Mouse (Mus musculus): Measurements from ENCODE around the gene Arpc1a.
"Not testable (repeated sequence)": the region's sequence is repeated elsewhere in the genome, so short reads cannot be mapped to it uniquely, and the experiment has no call there.

The Arpc1a gene

DNA sequence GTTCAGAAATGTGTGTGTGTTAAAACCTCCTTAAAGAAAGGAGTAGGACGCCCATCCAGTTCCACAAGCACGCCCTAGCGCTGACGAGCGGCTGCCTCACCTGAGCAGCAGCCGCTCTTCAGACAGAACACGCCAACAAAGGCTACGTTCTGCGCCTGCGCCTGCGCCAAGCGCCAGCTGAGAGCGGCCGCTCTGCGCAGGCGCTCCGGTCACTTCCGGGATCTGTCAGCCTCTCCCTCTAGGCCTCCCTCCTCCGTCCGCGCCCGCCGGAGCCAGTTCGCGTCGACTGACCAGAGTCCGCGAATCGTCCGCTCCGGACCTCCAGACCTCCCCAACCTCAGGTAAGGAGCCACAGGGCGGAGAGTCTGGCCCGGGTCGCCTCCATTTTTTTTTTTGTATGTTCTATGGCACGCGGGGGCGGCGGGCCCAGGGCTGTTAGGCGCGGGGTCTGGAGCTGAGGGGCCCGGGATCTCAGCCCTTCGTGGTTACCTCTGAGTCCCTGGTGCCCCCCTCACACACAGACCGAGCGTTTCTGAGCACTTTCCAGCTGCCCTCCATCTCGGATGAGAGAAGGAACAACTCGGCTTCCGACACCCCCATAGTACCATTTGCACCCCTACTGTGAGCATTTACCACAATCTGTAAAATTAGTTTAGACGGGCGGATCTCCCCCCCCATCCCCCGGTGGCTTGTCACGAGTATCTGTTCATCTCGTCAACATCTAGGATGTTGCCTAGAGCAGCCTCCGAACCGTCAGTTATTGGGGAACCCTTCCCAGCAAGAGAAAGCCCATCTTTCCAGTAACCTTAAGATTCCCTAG lies at the start of gene Arpc1a, which contains the start of gene Kpna7:
TSS of gene Arpc1a (plus strand) at position 199 of the 820 bp plus-strand sequence.
TSS of gene Kpna7 (minus strand) at position 399 of the 820 bp plus-strand sequence.
- in situ Hi-C loops (cut with MboI; ENCODE audit: low sequenced_read_pairs): no loop called here

DNA sequence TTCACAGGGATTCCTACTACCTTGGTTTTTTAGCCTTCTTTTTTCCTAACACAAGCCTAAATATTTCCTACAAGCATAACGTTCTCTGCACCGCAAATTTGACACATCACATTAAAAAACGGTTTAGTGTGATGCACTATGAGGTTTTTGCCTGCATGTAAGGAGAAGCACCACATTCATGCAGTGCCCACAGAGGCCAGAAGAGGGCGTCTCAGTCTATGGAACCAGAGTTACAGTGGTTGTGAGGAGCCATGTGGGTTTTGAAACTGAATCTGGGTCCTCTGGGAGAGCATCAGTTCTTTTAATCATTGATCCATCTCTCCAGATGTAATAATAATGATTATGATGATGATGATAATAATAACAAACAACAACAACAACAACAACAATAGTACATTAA lies 42.0 kb upstream of the Arpc1a start:
- in situ Hi-C loops (cut with MboI; ENCODE audit: low sequenced_read_pairs): no loop called here

- in situ Hi-C loops (cut with MboI; ENCODE audit: low sequenced_read_pairs): not testable (repeated sequence)
Observed at GRCm38 (mm10) chr5:145042690-145043089, 40.9 kb upstream of the Arpc1a start, which contains the start of gene 1700018F24Rik. Gene 1700018F24Rik (plus strand): TSS chr5:145042990.

- in situ Hi-C loops (cut with MboI; ENCODE audit: low sequenced_read_pairs): not testable (repeated sequence)
Observed at GRCm38 (mm10) chr5:145054187-145054586, 29.4 kb upstream of the Arpc1a start.

DNA sequence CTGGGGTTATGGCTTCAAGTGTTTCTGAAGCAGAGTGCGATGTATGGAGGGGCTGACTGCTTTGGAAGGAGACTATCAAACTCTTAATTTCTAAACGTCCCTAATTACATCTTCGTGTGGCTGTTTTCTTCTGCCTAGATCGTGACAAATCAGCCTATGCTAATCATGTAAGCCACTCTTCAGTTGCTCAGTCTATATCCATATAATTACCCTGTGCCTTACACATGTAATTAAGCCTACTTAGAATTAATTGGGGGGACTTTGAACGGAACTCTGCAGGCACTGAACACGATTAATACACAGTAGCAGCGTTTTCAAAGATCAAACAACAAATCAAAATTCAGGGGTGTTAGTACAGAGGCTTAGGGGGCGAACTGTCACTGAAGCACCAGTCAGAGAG lies 25.7 kb upstream of the Arpc1a start:
- in situ Hi-C loops (cut with MboI; ENCODE audit: low sequenced_read_pairs): no loop called here

GRCm38 (mm10) chr5:145058722-145059121 lies 24.9 kb upstream of the Arpc1a start:
- in situ Hi-C loops (cut with MboI; ENCODE audit: low sequenced_read_pairs): no loop called here

- in situ Hi-C loops (cut with MboI; ENCODE audit: low sequenced_read_pairs): no loop called here
Observed at GRCm38 (mm10) chr5:145059524-145059923, 24.1 kb upstream of the Arpc1a start.

DNA sequence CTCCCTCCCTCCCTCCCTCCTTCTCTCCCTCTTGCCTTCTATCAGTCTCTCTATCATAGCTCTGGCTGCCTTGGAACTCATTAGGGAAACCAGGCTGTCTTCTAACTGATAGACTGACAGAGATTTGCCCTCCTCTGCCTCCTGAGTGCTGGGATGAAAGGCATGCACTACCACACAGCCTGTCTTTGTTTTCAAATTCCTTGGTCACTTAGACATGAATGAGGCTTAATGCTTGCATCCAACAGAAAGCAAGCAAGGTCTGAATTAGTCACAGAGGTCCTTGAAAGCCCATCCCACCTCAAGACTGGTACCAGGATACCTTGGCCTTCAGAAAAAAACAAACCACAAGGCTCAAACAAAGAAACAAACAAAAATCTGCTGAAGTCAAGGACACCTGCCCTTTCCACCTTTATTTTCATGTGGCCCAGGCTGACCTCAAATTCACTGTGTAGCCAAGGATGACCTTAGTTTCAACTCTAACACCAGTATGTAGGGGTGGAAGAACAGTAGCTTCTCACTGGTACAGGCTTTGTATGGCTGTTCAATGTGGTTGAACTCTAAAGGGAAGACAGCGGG lies 18.8 kb upstream of the Arpc1a start:
- in situ Hi-C loops (cut with MboI; ENCODE audit: low sequenced_read_pairs): no loop called here

GRCm38 (mm10) chr5:145068863-145069262 lies 14.8 kb upstream of the Arpc1a start:
- in situ Hi-C loops (cut with MboI; ENCODE audit: low sequenced_read_pairs): no loop called here

DNA sequence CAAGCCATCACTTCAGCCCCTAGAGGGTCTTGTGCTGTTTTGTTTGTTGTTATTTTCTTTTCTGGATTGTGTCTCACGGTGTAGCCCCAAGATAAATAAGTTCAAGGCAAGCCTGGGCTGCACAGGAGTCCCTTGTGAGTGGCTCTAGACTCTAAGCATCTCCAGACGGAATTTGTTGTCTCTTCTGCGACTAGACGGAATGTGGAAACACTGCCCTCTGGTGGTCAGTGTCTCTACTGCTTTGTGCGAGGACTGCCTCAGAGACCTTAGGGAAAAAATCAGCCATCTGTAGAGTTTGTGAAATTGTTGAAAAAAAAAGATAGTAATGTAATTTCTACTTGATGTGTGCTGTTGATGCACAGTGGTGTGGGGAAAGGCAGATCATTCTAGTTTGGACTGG lies 13.9 kb upstream of the Arpc1a start:
- in situ Hi-C loops (cut with MboI; ENCODE audit: low sequenced_read_pairs): no loop called here

DNA sequence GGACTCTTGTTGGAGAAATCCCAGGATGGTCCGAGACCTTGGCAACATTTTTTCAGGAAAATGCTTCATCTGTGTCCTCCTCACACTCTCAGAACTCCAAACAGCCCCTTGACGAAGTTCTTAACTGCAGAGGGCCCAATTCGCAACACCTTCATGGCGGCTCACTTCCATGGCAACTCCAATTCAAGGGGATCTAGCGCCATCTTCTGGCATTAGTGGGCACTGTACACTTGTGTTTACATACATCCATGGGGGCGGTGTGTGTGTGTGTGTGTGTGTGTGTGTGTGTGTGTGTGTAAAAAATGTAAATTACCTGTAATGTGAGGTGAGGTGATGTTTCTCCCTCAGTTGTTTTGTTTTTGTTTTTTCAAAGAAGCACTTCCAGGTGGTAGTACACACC lies 12.3 kb upstream of the Arpc1a start:
- in situ Hi-C loops (cut with MboI; ENCODE audit: low sequenced_read_pairs): no loop called here

GRCm38 (mm10) chr5:145075081-145075480 lies 8.5 kb upstream of the Arpc1a start:
- in situ Hi-C loops (cut with MboI; ENCODE audit: low sequenced_read_pairs): no loop called here

- in situ Hi-C loops (cut with MboI; ENCODE audit: low sequenced_read_pairs): no loop called here
Observed at GRCm38 (mm10) chr5:145081866-145082613, 1.6 kb upstream of the Arpc1a start.

DNA sequence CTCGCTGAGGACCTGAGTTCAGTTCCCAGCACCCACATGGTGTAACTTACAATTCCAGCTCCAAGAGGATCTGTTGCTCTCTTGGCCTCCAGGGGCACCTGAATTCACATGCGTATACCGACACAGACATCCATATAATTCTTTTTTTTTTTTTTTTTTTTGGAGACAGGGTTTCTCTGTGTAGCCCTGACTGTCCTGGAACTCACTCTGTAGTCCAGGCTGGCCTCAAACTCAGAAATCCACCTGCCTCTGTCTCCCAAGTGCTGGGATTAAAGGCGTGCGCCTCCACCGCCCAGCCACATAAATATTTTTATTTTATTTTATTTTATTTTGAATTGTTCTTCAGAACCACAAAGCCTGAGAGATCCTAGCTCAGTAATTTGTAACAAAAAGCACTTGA lies 429 bp upstream of the Arpc1a start:
- in situ Hi-C loops (cut with MboI; ENCODE audit: low sequenced_read_pairs): not testable (repeated sequence)

DNA sequence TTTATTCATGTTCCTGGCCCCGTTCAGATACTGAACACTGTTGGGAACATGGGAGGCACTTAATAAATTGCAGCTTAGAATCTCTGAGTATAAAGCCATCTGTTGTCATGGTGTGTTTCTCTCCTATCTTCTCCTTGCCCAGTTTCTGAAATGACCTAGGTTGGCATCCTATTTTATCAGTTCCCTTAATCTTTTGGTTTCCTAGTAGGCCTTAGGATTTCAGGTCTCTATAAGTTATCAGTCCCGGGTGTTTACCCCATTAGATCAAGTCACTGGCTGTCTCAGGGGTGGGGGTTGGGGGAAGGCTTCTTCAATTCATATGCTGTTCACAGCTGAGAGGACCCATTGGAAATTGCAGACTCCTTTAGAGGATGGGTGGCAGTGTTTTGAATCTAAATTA lies 1.2 kb downstream of the Arpc1a start:
- in situ Hi-C loops (cut with MboI; ENCODE audit: low sequenced_read_pairs): no loop called here

DNA sequence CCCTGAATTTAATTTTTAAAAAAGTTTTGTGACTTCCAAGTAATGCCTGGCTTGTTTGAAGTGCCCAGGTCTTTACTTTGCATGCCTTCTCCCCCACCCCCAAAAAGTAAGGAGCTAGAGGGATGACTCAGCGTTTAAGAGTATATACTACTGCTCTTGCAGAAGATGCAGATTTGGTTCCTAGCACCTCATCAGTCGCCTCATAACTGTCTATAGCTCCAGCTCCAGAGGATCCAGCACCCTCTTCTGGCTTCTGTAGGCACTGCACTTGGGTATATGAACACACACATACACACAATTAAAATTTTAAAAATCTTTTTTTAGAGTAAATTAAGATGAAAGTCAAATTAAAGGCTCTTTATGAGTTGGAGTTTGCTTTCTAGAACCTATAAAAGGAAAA lies 4.6 kb downstream of the Arpc1a start:
- in situ Hi-C loops (cut with MboI; ENCODE audit: low sequenced_read_pairs): no loop called here

DNA sequence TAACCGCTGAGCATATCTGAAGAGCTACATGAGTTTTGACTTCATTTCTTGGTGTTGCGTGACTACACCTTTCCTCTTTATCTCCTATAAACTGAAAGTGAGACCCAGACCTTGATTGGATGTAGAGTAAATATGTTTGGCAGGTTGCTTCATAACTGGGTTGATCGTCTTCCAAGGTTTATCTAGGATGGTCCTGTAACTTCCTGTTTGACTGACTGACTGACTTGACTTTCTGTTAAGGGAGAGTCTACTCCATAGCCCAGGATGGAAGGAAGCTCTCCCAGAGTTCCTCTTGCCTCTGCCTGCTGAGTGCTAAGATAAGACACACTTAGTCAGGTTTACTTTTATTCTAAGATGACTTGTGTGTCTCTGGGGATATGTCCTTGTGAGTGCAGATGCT lies 6.2 kb downstream of the Arpc1a start:
- in situ Hi-C loops (cut with MboI; ENCODE audit: low sequenced_read_pairs): no loop called here

- in situ Hi-C loops (cut with MboI; ENCODE audit: low sequenced_read_pairs): no loop called here
Observed at GRCm38 (mm10) chr5:145096195-145096594, 12.6 kb downstream of the Arpc1a start.

- in situ Hi-C loops (cut with MboI; ENCODE audit: low sequenced_read_pairs): no loop called here
Observed at GRCm38 (mm10) chr5:145098340-145098821, 14.8 kb downstream of the Arpc1a start.

DNA sequence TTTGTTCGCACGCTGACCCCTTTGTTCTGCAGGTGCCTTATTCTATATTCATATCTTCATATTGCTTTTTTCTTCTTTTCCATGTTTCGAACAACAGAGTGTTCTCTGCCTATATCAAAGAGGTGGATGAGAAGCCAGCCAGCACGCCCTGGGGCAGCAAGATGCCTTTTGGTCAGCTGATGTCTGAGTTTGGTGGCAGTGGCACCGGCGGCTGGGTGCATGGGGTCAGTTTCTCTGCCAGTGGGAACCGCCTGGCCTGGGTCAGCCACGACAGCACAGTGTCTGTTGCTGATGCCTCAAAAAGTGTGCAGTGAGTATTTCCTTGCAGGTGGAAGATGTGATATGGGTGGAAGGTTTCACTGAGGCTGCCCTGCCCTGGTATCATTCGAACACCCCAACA lies 17.3 kb downstream of the Arpc1a start:
- in situ Hi-C loops (cut with MboI; ENCODE audit: low sequenced_read_pairs): no loop called here

DNA sequence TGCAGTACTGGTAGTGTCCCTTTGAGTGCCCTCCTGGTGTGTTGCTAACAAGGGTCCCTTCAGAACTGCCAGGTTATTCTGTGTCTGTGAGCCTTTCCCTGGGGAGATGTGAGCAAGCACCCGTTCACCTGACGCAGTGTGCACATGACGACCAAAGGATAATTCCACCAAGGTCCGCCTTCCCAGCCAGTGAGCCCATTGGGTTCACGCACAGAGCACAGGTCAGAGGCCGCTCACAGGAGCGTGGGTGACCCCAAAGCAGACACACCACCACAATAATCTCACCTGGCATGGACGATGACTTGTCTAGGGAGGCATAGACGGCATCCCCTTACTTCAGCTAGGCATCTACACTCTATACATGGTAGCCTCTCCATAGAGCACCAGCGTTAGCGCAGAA lies 17.8 kb downstream of the Arpc1a start:
- in situ Hi-C loops (cut with MboI; ENCODE audit: low sequenced_read_pairs): not testable (repeated sequence)

Data from CH12F3 (cell line).